Mouse (Mus musculus): Measurements from ENCODE around the gene Brat1. TPM values are rescaled to one million over a fixed set of nuclear protein-coding genes. Genes with fewer than 3 reads are reported as not detected.

The Brat1 gene
- polyA plus RNA-seq (2017; shearing (Covaris generic)): 19.6 TPM

DNA sequence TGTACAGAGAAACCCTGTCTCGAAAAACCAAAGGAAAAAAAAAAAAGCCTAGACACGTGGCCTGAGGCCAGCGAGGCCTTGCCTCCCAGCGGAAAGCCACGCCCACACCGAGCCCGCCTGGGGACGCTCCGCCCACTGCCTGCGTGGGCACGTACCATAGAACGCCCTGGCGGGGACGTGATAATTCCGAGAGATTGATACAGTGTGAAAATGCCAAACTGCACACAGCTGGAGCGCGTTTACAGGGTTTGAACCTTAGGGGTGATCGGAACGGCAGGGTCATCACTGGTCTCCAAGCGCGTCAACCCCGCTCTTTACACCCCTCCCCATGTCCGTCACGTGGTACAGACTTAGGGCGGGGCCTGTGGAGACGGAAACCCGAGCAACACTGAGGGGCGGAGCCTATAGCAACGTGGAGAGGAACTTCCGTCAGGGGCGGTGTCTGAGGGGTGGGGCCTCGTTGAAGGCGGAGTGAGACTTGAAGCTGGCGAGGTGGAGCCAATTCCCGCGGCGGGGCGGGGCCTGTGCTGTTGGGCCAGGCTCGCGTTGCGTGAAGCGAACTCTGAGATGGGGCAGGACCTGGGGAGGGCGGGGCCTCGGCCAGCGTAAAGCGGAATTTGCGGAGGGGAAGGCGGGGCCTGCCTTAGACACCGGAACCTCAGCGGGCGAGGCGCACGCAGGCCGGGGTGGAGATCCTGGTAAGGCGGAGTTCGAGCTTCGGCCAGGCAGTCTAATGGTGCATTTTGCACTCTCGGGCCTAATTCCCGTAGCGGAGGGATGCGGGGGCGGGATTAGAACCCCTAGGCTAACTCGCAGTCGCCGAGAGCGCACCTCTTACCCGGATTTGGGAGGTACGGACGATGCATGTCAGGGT, at the start of gene Brat1:
TSS of gene Brat1 (plus strand) at position 634 of the 874 bp plus-strand sequence.

DNA sequence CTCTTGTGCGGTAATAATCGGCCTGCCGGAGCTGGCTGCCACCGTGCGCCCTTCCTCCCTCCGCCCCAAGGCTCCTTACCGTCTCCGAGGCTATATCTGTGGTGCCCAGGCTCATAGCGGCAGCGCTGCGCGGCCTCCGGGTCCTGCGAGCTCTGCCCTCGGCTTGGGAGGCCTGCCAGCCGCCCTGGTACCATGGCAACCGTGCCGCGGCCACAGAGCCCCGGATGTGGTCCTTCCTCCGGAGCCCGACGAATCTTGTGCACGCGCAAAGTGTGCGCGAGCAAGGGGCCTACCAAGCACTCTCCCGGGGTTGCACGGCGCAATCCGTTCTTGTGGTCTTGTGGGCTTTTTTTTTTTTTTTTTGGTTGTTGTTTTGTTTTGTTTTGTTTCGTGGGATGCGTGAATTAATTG, 2.7 kb upstream of the Brat1 start, which contains the start of gene Iqce:
TSS of gene Iqce (minus strand) at position 276 of the 411 bp plus-strand sequence.

DNA sequence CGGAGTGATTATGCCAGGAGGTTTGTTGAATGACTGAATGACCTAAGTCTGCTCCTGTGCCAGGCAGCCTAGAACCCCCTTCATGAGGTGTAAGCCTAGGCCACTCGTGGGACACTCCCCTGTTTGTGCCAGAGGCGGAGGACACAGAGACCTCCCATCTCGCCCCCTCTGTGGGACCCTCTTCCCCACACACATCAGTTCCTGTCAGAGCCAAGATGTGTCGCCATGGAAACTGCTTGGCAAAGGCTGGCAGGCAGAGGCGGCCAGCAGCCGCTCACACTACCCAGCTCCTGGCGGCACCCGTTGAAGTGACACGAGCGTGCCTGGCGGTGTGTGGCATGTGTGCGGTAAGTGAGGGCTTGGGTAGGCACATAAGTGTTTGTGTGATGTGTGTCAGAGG, 19.0 kb downstream of the Brat1 start, which contains the start of gene Amz1:
TSS of gene Amz1 (plus strand) at position 306 of the 400 bp plus-strand sequence.

Other genes starting within 250 kb of the Brat1 start
- 9.4 TPM for gene Chst12, start 199.5 kb upstream of the Brat1 start, polyA plus RNA-seq (2017; shearing (Covaris generic))
- gene Grifin, start 139.9 kb upstream of the Brat1 start, polyA plus RNA-seq (2017; shearing (Covaris generic)): 2.2 TPM
- gene Lfng, start 97.7 kb upstream of the Brat1 start, polyA plus RNA-seq (2017; shearing (Covaris generic)): 146 TPM
- 54.6 TPM for gene Ttyh3, start 56.0 kb upstream of the Brat1 start, polyA plus RNA-seq (2017; shearing (Covaris generic))
- 24.9 TPM for gene Iqce, start 2.6 kb upstream of the Brat1 start, polyA plus RNA-seq (2017; shearing (Covaris generic))
- 4.4 TPM for gene Amz1, start 19.1 kb downstream of the Brat1 start, polyA plus RNA-seq (2017; shearing (Covaris generic))
- gene Gna12, start 125.4 kb downstream of the Brat1 start, polyA plus RNA-seq (2017; shearing (Covaris generic)): 33.9 TPM